Mouse (Mus musculus) spleen, postnatal 10 days (tissue): ENCODE results near the gene Arrdc5.

ENCODE experiments used
- DNase-seq, 2 experiments: peaks; one replicate each; pipeline ENCODE4 v3.0.0; 2021 to 2022; ENCODE audit warnings: low spot score in 2 of 2

Arrdc5 gene

DNA sequence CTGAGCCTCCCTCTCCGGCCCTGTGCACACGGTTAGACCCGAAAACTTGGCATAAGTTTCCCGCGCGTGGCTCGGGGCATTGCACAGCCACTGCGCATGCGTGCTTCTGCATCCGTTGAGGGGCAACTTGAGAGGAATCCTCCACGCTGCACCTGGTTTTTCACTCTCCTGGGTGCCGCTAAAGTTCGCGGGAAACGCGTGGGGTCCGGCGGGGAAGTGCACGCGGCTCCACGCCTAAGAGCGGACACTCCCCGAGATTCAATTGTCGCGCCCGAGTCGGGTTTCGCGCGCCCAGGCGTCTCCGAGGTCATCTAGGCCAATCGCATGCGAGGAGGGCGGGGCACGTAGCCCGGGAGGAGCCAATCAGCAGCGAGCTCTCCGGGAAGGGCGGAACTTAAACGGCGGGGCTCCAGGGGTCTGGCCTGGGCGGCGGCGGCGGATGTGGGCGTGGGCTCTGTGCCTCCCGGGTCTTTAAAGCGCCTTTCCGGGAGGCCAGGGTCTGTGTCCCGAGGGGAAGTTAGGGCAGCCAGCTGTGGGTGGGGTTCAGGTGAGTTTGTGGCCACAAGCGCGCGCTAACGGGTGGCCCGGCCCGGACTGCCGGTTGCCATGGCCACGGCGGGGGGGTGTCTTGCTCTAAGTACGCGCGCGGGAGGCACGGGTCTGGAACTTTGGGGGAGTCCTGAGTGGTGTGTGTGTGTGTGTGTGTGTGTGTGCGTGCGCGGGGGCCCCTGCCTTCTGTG is 3.9 kb upstream of the Arrdc5 start:
- peak; percentile 97 to 98 for DNase-seq

DNA sequence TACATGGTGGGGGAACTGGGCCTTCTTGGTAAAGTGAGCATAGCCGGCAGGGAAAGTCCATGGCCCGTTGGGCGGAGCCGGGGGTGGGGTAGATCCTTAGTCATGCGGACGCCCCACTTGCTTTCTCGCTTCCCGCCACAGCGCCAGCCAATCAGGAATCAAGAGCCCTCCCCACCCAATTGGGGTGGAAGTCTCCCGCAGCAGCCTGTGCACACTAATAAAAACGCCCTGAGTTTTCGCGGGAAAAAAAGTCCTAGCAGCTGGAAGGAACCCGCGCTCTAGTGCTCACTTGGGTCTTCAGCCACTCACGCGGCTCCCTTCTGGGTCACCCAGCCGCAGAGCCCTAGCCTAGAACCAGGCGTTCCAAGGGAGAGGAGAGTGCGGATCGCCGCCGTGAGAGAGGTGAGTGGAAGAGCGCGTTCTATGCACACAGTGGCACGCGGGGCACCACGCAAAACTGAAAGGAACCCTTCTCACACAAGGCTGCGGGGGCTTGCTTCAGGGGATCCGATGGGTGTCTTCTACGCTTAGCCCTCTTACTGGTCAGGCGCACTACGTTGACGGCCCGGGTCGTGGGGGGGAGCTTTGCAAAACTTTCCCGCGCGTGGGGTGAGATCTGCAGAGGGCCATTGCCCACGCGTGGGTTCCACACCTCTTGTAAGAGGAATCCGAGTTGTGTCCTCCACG is 3.2 kb upstream of the Arrdc5 start, which contains the start of gene Uhrf1:
Gene Uhrf1 (plus strand): TSS at position 162 of the 687 bp plus-strand sequence.
- peak; percentile 71 to 91 for DNase-seq

DNA sequence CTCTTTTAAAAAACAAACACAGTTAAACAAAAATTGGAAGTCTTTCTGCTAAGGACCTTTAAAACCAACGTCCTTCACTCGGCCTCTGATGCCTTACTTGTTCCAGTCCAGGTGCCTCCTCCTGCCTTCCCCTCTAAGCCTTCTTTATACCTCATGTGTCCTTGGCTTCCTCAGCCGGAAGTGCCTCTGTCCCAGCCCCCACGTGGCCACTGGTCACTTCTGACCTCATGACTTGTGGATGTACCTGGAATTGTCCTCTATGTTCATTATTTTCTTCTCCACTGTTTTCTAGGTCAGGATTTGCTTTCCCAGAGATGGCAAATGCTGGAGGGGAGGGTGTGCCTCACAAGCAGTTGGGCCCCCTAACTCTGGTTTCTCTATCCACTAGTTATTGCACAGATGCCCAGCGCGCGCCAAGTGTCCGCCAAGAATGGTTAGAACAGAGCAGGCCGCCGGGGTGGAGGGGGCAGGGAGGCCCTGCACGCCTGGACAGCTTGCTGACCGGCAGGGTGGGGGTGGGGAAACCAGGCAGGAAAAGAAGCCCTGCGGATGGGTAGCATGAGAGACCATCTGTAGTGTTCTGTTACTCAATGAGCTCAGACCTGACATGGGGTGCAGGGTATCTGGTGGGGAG is 2.4 kb upstream of the Arrdc5 start:
- peak in 1 of 2 experiments; percentile 48 for DNase-seq

- no peak for DNase-seq
These were observed 1.8 kb downstream of the Arrdc5 start for GRCm38 (mm10) chr17:56298238-56298637.

DNA sequence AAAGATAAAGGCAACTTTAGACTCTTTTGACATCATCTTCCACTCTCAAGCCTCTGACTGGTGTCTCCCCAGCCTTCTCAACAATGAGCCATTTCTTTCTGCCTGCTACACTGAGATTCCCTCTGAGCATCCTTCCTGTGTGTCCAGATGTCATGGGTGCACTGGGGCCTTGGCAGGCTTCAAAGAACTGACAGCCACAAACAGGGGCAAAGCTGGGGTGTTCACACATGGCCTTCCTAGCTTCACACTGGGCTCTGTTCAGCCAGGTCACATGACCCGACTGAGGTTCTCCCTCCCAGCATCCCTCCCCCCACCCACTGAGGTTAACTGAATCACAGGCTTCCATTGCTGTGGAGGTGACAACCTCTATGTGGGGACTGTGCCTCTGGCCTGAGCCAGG is 3.9 kb downstream of the Arrdc5 start:
- DNase-seq, result no peak

DNA sequence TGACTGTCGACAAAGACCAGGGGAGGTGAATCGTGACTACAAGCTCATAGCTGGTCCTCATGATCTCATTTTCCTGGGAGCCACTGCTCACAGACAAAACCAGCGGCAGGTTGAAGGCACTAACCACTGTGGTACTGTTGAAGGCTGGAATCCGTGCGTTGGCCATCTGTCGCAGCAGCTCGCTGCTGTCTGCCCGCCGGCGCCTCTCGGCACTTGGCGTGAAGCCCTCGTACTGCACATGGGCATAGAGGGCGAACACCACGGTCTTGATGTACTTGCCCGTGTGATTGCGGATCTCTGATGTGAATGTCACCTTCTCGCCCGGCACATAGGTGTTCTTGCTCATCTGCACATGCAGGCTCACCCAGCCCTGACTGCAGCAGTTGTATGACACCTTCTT is 5.8 kb downstream of the Arrdc5 start:
- DNase-seq, result no peak

GRCm38 (mm10) chr17:56293291-56293690 is 6.8 kb downstream of the Arrdc5 start:
- DNase-seq, result no peak

DNA sequence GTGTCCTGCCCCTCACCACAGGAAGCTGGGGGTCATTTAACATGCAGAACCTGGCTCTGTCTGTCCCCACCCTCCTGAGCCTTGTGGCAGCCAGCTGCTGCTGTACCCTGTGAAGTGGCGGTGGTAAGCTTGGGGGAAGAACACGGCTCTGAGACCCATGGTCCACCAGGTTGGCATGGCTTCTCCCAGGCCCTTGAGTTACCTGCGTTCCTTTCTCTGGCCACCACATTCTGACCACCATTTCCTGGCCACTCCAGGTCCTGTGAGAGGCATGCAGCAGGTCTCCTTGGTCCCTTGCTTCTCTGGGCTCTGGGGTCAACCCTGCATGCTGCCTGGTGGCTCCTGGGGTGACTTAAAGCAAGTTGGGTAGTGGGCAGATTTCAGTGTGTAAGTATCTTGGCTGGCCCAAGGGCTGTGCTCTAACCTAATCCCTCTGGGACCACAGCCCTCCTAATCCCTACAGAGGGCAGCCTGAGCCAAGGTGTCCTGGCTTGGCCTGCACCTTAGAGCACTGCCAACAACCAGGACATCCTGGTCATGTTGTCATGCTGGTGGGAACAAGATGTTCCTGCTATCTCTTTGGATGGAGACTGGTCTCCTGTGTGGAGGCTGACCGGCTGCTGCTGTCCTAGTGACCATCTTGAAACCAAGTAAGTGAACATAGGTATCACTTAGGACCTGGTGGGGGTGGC is 7.4 kb downstream of the Arrdc5 start, which contains the start of gene Plin3:
Gene Plin3 (minus strand): TSS at position 343 of the 692 bp plus-strand sequence.
- DNase-seq, result no peak

DNA sequence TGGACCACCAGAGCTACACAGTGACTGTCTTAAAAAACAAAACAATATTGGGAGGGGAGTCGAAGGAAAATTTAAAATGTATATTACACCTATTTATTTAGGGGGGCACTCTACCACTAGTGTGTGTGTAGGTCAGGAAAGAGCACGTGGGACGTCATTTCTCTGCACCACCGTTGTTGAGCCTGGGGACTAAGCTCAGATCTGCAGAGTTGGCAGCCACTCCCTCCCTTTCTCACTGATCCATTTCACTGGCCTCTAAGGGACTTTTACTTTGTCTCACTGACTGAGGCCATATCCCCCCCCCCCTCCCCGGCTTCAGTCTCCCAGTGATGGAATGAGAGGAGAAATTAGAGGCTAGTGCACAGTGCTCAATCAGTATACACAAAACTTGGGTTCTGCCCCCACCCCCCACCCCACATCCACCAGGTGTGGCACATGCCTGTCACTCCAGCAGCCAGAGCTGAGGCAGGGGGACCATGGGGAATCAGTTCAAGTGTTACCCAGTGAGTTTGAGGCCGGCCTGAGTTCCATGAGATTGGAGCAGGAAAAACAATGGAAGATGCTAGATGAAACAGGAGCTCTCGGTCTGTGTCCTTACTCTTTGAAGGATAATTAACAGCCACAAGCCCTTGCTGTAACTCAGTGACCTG is 8.1 kb downstream of the Arrdc5 start:
- DNase-seq, result no peak

DNA sequence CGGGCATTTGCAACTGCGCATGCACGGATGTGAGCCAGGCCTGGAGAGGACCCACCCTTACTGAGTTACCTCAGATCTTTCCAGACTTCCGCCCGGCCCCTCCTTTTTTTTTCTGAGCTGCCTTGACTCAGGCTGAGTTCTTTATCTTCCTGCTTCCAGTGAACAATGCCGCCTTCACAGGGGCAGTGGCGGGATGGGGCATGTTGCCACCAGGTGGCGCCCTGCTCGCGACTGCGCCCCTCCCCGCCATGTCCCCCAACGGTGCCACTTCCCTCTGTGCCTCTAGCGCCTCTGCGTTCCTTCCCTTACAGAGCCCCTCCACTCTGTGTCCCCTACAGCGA is 8.9 kb downstream of the Arrdc5 start:
- peak; percentile 86 to 90 for DNase-seq

DNA sequence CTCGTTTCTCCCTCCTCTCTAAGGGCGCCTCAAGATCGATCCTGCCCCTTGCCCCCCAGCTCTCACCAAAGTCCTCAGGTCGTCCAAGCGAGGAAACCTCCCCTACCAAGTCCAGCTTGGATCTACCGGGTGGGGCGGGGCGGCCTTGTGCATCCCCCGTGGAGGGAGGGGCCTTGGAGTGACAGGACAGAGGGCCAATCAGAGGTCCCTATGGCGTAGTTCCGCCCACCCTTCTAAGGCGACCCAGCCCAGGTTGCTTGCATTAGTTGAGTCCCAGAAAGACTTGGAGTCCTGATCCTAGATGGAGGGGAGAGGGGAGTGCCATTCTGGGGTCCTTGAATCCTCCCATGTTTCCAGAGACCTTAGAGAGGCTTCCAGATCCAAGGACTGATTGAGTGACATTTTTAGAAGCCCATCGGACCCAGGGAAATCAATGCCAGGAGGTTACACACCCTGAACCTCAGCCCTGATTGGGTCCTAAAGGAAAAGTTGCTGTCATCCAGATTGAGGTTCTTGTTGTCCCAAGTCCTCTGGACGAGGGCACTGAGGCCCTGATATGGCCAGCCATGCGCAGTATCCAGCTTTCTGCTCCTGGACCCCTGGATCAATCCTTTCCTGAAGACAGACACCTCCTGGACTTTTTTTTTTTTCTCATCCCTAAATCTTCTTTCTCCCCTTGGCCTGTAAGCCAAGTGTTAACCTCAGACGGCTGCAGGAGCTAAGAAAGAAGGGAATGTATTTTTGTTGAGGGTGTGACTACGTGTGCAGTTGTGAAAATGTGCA is 9.5 kb downstream of the Arrdc5 start:
- peak; percentile 91 to 92 for DNase-seq

DNA sequence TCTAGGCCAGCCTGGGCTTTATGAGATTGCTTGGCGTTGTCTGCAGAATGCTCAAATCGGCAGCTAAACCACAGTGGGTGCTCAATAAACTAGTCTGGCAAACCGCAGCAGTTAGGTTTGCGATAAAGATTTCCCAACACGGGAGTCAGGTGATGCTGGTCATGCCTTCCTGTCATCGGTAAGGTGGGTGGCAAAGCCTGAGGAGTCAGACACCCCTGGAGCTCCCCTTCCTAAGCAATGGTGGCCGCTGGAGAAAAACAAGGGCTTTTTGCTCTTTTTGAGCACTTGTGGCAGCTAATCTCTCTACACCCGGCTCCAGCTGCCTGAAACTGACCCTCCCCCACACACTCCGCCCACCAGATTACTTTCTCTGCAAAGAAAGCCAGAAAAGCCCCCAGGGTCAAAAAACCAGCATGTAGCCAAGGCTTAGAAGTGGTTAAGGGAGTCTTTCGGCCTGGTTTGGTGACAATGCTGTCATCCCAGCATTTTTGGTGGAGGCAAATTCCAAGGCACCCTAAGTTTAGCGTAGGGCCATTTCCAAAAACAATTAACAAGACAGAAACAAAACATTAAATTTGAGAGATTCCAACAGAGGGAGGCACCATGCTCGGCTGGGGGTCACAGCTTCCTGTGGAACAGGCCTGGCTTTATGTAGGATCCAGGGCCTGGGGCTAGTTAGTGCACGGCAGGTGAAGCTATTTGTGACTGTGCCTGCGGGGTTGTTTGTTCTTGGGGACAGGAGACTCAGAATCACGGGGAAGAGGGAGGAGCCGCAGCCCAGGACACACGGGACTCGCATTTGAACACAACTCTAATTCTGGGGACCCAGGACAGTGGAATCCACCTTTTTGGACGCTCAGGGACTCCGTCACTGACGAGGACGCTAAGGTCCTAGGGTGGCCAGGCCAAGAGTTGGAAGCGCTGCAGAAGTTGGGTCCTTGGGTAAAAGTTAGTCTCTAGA is 10.4 kb downstream of the Arrdc5 start:
- DNase-seq, result peak in 1 of 2 experiments; percentile 68

DNA sequence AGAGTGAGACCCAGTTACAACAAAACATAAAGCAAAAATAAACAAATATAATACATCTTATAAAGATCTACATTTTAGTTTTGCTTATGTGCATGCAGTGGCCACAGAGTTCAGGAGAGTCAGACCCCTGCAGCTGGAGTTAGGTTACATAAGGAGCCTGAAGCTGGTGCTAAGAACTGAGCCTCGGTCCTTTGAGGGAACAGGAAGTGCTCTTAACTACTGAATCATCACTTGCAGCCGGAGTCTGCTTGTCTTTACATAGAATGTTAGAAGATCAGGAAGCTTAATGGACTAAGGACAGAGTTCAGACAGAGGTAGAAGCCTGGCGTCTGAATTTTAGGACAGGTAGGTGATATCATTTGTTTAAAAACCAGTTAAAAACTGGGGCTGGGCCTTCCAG is 11.2 kb downstream of the Arrdc5 start:
- no peak for DNase-seq

DNA sequence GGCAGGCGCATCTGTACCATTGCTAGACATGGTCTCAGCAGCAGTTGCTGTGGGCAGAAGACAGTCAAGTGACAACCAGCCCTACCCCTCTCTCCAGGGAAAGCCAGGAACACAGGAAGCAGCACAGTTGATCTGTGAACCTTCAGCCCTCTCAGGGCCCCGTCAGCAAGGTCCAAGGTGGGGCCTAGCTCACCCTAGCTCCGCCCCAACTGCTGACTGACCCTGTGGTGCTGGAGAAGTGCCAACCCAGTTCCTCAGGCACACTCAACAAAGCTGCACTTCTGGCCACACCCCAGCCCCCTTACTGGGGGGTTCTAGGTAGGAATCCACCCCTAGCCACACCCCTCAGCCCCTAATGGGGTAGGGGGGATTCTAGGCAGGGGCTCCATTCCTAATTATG is 12.3 kb downstream of the Arrdc5 start:
- peak in 1 of 2 experiments; percentile 53 for DNase-seq

DNA sequence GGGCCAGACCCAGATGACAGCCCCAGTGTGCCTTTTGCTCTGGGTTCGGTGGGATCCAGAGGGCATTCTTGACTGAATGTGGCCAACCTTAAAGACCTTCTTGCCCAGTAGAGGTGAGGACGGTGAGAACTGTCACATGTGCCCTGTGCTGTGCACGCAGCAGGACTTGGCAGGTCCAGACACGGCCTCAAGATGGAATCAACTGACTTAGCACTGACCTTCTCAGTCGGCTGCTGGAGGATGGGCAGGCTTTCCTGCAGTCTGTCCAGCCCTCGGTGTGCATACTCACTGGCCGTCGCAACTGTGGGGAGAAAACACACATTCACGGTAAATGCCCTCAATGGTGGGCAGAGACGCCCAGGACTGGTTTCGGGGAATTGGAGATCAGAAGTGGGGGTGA is 14.1 kb downstream of the Arrdc5 start:
- DNase-seq, result no peak

DNA sequence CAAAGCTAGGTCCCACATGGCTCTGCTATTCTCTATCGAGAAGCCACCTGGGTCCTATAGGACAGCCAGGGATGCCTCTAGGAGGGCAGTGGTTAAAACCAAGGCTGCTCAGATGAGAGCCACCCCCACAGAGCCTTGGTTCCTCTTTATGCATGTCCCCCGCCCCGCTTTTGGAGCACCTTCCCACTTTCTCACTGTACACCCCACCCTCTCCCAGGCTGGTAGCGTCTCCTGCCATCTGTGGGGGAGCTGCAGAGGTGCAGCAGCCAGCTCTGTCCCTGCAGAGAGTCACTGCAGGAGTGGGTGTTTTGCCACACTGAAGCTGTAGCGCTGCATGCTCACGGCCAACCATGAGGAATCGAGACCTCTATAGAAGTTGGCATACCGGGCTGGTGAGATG is 16.8 kb downstream of the Arrdc5 start:
- no peak for DNase-seq

DNA sequence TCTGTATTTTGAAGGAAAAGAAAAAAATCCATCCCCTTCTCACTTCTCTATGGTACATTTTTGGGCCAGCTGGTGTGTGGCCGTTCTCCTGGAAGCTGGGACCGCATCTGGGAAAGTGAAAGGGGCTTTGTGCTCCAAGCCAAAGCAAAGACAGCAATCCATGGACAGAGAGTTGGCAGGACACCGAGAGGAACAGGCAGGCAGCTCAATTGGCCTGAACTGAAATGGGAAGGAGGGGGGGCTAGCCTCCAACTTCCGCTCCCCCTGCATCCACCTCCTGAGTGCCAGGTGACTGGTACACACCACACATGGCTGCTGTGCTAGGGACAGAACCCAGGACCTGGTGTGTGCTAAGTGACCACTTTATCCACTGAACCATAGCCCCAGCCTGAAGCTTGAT is 17.3 kb downstream of the Arrdc5 start:
- DNase-seq, result no peak

DNA sequence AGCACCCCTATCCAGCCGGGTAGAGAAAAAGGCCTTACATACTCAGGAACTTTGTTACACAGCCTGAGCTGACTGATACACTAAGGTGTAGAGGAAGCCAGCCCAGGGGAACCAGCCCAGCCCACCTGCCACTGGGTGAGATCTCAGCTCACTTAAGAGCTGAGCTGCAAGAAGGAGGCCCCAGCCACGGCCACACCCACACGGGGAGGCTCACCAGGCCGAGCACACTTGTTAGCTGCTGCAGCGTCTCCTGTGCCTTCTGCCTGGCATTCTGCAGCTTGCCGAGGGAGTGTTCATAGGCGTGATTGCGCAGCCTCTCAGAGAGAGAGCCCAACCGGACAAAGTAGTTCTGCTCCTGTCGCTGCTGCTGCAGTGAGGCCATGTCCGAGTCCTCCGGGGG is 18.9 kb downstream of the Arrdc5 start:
- DNase-seq, result no peak

- no peak for DNase-seq
These were observed 20.5 kb downstream of the Arrdc5 start for GRCm38 (mm10) chr17:56279481-56280155.
